Mouse (Mus musculus) heart, postnatal 0 days (tissue): ENCODE measurements around the gene Rpl4. TPM values are rescaled to one million over a fixed set of nuclear protein-coding genes. Genes with fewer than 3 reads are reported as not detected.
"Not testable (repeated sequence)": the region's sequence is repeated elsewhere in the genome, so short reads cannot be mapped to it uniquely, and the experiment has no call there.

ENCODE experiments used
- ATAC-seq: fragments of 200-750 bp; cut with Nextera tagmentation; 2 replicates; pipeline ENCODE4 v1.8.0; 2017; ENCODE audit warnings: low read depth, moderate number of reproducible peaks, moderate library complexity; ENCODE audit not compliant: insufficient read depth
- DNase-seq: peaks from one replicate; pipeline ENCODE4 v3.0.0-alpha.2; 2016; ENCODE audit warnings: low spot score
- H3K27ac ChIP-seq: fragments of 300-500 bp; sonication (generic); 2 replicates; pipeline ENCODE4 v1.5.1; 2014; ENCODE audit warnings: low read depth, mild to moderate bottlenecking
- H3K27me3 ChIP-seq: fragments of 300-500 bp; sonication (generic); 2 replicates; pipeline ENCODE4 v1.6.1; 2014; ENCODE audit warnings: low read length, mixed read lengths; ENCODE audit not compliant: control insufficient read depth, insufficient read depth
- H3K36me3 ChIP-seq: fragments of 300-500 bp; sonication (generic); replicated peaks from 2 replicates; pipeline ENCODE4 v1.6.1; 2014; ENCODE audit warnings: low read length, mixed read lengths; ENCODE audit not compliant: control insufficient read depth, insufficient read depth
- H3K4me1 ChIP-seq: fragments of 300-500 bp; sonication (generic); 2 replicates; pipeline ENCODE4 v1.6.1; 2014; ENCODE audit warnings: antibody characterized with exemption; ENCODE audit not compliant: control insufficient read depth, insufficient read depth
- H3K4me2 ChIP-seq: fragments of 300-500 bp; sonication (generic); 2 replicates; pipeline ENCODE4 v1.6.1; 2014; ENCODE audit warnings: low read depth, mild to moderate bottlenecking, low read length, moderate library complexity
- H3K4me3 ChIP-seq: fragments of 300-500 bp; sonication (generic); 2 replicates; pipeline ENCODE4 v1.5.1; 2014; ENCODE audit warnings: low read depth, low read length
- H3K9ac ChIP-seq: fragments of 300-500 bp; sonication (generic); replicated peaks from 2 replicates; pipeline ENCODE4 v1.6.1; 2014; ENCODE audit warnings: low read depth, low read length, mixed read lengths
- H3K9me3 ChIP-seq: fragments of 300-500 bp; sonication (generic); replicated peaks from 2 replicates; pipeline ENCODE4 v1.6.1; 2016; ENCODE audit warnings: low read length; ENCODE audit not compliant: control insufficient read depth
- CTCF ChIP-seq: IDR thresholded peaks from 2 replicates; pipeline ENCODE4 v1.5.1; 2016; ENCODE audit warnings: antibody characterized with exemption, control low read depth, low read depth
- EP300 ChIP-seq: IDR thresholded peaks from 2 replicates; pipeline ENCODE4 v1.6.1; 2016; ENCODE audit warnings: antibody characterized with exemption, low read depth
- WGBS: fragments of 180-500 bp; shearing (Covaris S2); extraction: QIAGEN DNeasy Blood & Tissue Kit; methylation state at CpG from one replicate; pipeline ENCODE4 v1.1.7; 2014; 5-methylcytosine and 5-hydroxymethylcytosine counted together
- polyA plus RNA-seq: library from polyadenylated mRNA; unstranded; fragments of >200 nt; fragmentation: Nextera tagmentation; extraction: Ambion mirVana; gene quantifications from 2 replicates; pipeline ENCODE4 v1.2.1, GENCODE M21; 2015
- total RNA-seq: library from RNA; depleted of rRNA; stranded (reverse); fragments of >200 nt; gene quantifications from 2 replicates; pipeline ENCODE4 v1.2.3, GENCODE M21; 2014; ENCODE audit warnings: low replicate concordance

Gene Rpl4
- total and polyA plus RNA-seq, 2 experiments from 2014 or later = 545 to 760 TPM

GRCm38 (mm10) chr9:64173666-64174220 is 568 bp downstream of the Rpl4 start:
- Histone ChIP-seq H3K9ac (peak overlapping the region; percentile 71), H3K9me3 (no peaks in the 10 kb centered on the region), H3K4me3 (peak overlapping the region; percentile 83), H3K36me3 (peaks cover 41% of the 10 kb centered on the region), H3K27ac (peak overlapping the region; percentile 82), H3K27me3 (no peaks in the 10 kb centered on the region), H3K4me2 (peak overlapping the region; percentile 73), H3K4me1 (peaks cover 5% of the 10 kb centered on the region)
- ATAC-seq (no peak), DNase-seq (no peak)
- under 1% methylated on average over 16 of the region's 16 CpGs for WGBS
- no peak for TF ChIP-seq CTCF
- TF ChIP-seq EP300 = no peak

- no peak for DNase-seq
- no peak overlapping the region for H3K27ac ChIP-seq
- TF ChIP-seq EP300 (no peak), CTCF (no peak)
These were observed 1.2 kb downstream of the Rpl4 start for GRCm38 (mm10) chr9:64174341-64174740.

GRCm38 (mm10) chr9:64174766-64175165 is 1.6 kb downstream of the Rpl4 start:
- H3K27me3 ChIP-seq = no peaks in the 10 kb centered on the region
- no peak overlapping the region for H3K27ac ChIP-seq
- H3K9ac ChIP-seq = no peak overlapping the region
- peak overlapping the region; percentile 73; the same call in 1 of the 2 replicates for H3K4me2 ChIP-seq
- H3K36me3 ChIP-seq = peaks cover 43% of the 10 kb centered on the region
- DNase-seq = no peak
- no peaks in the 10 kb centered on the region for H3K9me3 ChIP-seq
- WGBS = 37% methylated on average over 8 of the region's 8 CpGs
- TF ChIP-seq EP300 (no peak), CTCF (no peak)
- no peak overlapping the region for H3K4me3 ChIP-seq
- H3K4me1 ChIP-seq = peaks cover 7% of the 10 kb centered on the region
- ATAC-seq = no peak

More at GRCm38 (mm10) chr9:64174341-64174740, 1.2 kb downstream of the Rpl4 start:
- Histone ChIP-seq H3K4me1 (peaks cover 5% of the 10 kb centered on the region), H3K9me3 (no peaks in the 10 kb centered on the region), H3K27me3 (no peaks in the 10 kb centered on the region), H3K36me3 (peaks cover 43% of the 10 kb centered on the region), H3K9ac (peak overlapping the region; percentile 71), H3K4me3 (peak overlapping the region; percentile 83), H3K4me2 (peak overlapping the region; percentile 73)
- no peak for ATAC-seq

- WGBS = 83% methylated on average over 11 of the region's 11 CpGs
- Histone ChIP-seq H3K27me3 (no peaks in the 10 kb centered on the region), H3K9me3 (no peaks in the 10 kb centered on the region), H3K9ac (no peak overlapping the region), H3K4me3 (no peak overlapping the region), H3K36me3 (peaks cover 46% of the 10 kb centered on the region), H3K27ac (no peak overlapping the region), H3K4me2 (no peak overlapping the region), H3K4me1 (peaks cover 11% of the 10 kb centered on the region)
- no peak for TF ChIP-seq CTCF
- TF ChIP-seq EP300 = no peak
- DNase-seq = no peak
- no peak for ATAC-seq
These were observed 2.2 kb downstream of the Rpl4 start for GRCm38 (mm10) chr9:64175378-64175777.

GRCm38 (mm10) chr9:64178610-64178973 is 5.4 kb downstream of the Rpl4 start:
- ATAC-seq (peak; percentile 60), DNase-seq (peak; percentile 43)
- Histone ChIP-seq H3K9me3 (no peaks in the 10 kb centered on the region), H3K4me2 (peak overlapping the region; percentile 57), H3K27ac (peak overlapping the region; percentile 81), H3K4me3 (peak overlapping the region; percentile 62), H3K9ac (peak overlapping the region; percentile 49), H3K36me3 (peaks cover 69% of the 10 kb centered on the region), H3K27me3 (no peaks in the 10 kb centered on the region), H3K4me1 (peaks cover 11% of the 10 kb centered on the region)
- peak; percentile 42 for TF ChIP-seq CTCF
- TF ChIP-seq EP300 = no peak
- WGBS = 35% methylated on average over 3 of the region's 3 CpGs

GRCm38 (mm10) chr9:64178974-64179646 is 5.9 kb downstream of the Rpl4 start, which contains the start of gene Snapc5:
Snapc5 (plus strand) TSS chr9:64179274.
- Histone ChIP-seq H3K9ac (peak within 1 kb of the TSS; percentile 49), H3K4me3 (peak within 1 kb of the TSS; percentile 62), H3K27me3 (no peaks in the 10 kb centered on the region), H3K36me3 (peaks cover 71% of the 10 kb centered on the region), H3K4me1 (peaks cover 8% of the 10 kb centered on the region), H3K9me3 (no peaks in the 10 kb centered on the region), H3K27ac (peak within 1 kb of the TSS; percentile 81), H3K4me2 (peak within 1 kb of the TSS; percentile 57)
- DNase-seq = peak; percentile 95
- TF ChIP-seq CTCF = peak; percentile 58
- TF ChIP-seq EP300 = no peak
- under 1% methylated on average over 35 of the region's 35 CpGs for WGBS
- ATAC-seq = peak; percentile 97

- H3K27me3 ChIP-seq, DNase-seq, ATAC-seq, H3K4me1 ChIP-seq, H3K9me3 ChIP-seq, H3K4me2 ChIP-seq, H3K27ac ChIP-seq, H3K4me3 ChIP-seq, H3K9ac ChIP-seq: not testable (repeated sequence)
- WGBS = 86% methylated on average over 5 of the region's 5 CpGs
- peaks cover 72% of the 10 kb centered on the region for H3K36me3 ChIP-seq
These were observed 10.1 kb downstream of the Rpl4 start for GRCm38 (mm10) chr9:64183295-64183694.
